25 mouse cellular contexts compared by ENCODE assay signal in the genomic region with DNA sequence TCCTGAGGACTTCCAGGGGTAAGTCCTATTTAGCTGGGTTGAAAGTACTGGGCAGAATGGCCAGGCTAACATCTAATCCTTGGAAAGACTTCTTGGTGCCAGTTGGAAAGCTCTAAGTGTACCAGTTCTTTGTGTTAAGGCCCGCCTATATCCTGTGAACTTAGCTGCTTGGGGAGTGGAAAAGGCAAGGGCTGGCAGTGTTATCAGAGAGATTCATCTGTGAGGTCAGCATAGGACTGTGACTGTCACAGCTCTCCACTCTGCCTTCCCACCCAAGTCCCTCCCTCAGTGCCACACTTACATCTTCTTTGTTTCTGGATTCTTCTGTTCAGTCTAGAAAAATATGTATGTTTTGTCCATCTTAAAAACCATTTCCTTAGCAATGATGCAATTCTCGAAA.
"Had no signal": no experiment of that assay in that cellular context is flagged by ENCODE, and none has a peak within 500 bp of the region (broad histone marks: within the 10 kb centered on the region; RNA-seq: fewer than 3 reads in every experiment).

No protein-coding gene starts in this region.

- H3K27ac ChIP-seq: gastrocnemius, adult 2 months; heart, embryonic 10.5 days; hindbrain, embryonic 10.5 days; hindbrain, embryonic 12.5 days; hindbrain, embryonic 14.5 days; intestine, embryonic 15.5 days; left cerebral cortex, adult 2 months; limb, embryonic 10.5 days; limb, embryonic 12.5 days had no signal

- H3K36me3 ChIP-seq: heart, embryonic 10.5 days; hindbrain, embryonic 12.5 days; intestine, embryonic 15.5 days; limb, embryonic 10.5 days; limb, embryonic 12.5 days had no signal

- H3K9me3 ChIP-seq: heart, embryonic 10.5 days; heart, embryonic 12.5 days; hindbrain, embryonic 10.5 days; hindbrain, embryonic 12.5 days; intestine, embryonic 15.5 days; limb, embryonic 10.5 days; limb, embryonic 12.5 days had no signal

- ATAC-seq: hindbrain, embryonic 16.5 days; inflammation-experienced regulatory T-cells, adult 6 months; intestine, embryonic 15.5 days; intestine, postnatal 0 days had no signal

- H3K27me3 ChIP-seq: heart, embryonic 12.5 days; hindbrain, embryonic 12.5 days; intestine, embryonic 15.5 days; limb, embryonic 12.5 days had no signal

- H3K9ac ChIP-seq: heart, embryonic 12.5 days; hindbrain, embryonic 12.5 days; hindbrain, embryonic 14.5 days; intestine, embryonic 15.5 days; limb, embryonic 12.5 days had no signal

- H3K4me2 ChIP-seq: heart, embryonic 12.5 days; hindbrain, embryonic 12.5 days; hindbrain, embryonic 14.5 days; intestine, embryonic 15.5 days; limb, embryonic 12.5 days; liver, embryonic 11.5 days had no signal

- H3K4me3 ChIP-seq: gastrocnemius, adult 2 months; heart, embryonic 10.5 days; heart, embryonic 12.5 days; hindbrain, embryonic 10.5 days; hindbrain, embryonic 12.5 days; intestine, embryonic 15.5 days; layer of hippocampus, adult 2 months; left cerebral cortex, adult 2 months; limb, embryonic 10.5 days; limb, embryonic 12.5 days had no signal

- H3K4me1 ChIP-seq: hindbrain, embryonic 10.5 days; hindbrain, embryonic 12.5 days; intestine, embryonic 15.5 days; limb, embryonic 10.5 days; limb, embryonic 12.5 days had no signal

- DNase-seq: gastrocnemius, adult 2 months; gastrocnemius, postnatal 10 days; gastrocnemius, postnatal 25 days; heart, postnatal 10 days; heart, postnatal 4 days; kidney, adult 18-20 months; kidney, adult 8-10 months; kidney, postnatal 10 days; kidney, postnatal 25 days; kidney, postnatal 4 days; liver had no signal
